Mouse (Mus musculus) forebrain, embryonic 14.5 days (tissue): ENCODE measurements around the gene Aqp7. TPM values are rescaled to one million over a fixed set of nuclear protein-coding genes. Genes with fewer than 3 reads are reported as not detected.

Experiments
- ATAC-seq: fragments of 200-750 bp; cut with Nextera tagmentation; 2 replicates; pipeline ENCODE4 v1.8.0; 2017; ENCODE audit warnings: mild to moderate bottlenecking, moderate library complexity
- DNase-seq: peaks from one replicate; pipeline ENCODE4 v3.0.0-alpha.2; 2015; ENCODE audit warnings: low spot score
- H3K27ac ChIP-seq: fragments of 300-500 bp; sonication (generic); 2 replicates; pipeline ENCODE4 v1.5.1; 2014; ENCODE audit warnings: low read depth, mild to moderate bottlenecking, control low read depth, low read length, moderate library complexity
- H3K27me3 ChIP-seq: fragments of 300-500 bp; sonication (generic); replicated peaks from 2 replicates; pipeline ENCODE4 v1.6.1; 2014; ENCODE audit warnings: low read length, control low read depth, mixed read lengths; ENCODE audit not compliant: control insufficient read depth, insufficient read depth
- H3K36me3 ChIP-seq: fragments of 300-500 bp; sonication (generic); 2 replicates; pipeline ENCODE4 v1.6.1; 2014; ENCODE audit warnings: low read length, control low read depth; ENCODE audit not compliant: control insufficient read depth, insufficient read depth
- H3K4me1 ChIP-seq: fragments of 300-500 bp; sonication (generic); 2 replicates; pipeline ENCODE4 v1.6.1; 2014; ENCODE audit warnings: antibody characterized with exemption, low read length, control low read depth; ENCODE audit not compliant: control insufficient read depth, insufficient read depth
- H3K4me2 ChIP-seq: fragments of 300-500 bp; sonication (generic); 2 replicates; pipeline ENCODE4 v1.6.1; 2014; ENCODE audit warnings: mild to moderate bottlenecking, control low read depth, low read length
- H3K4me3 ChIP-seq: fragments of 300-500 bp; sonication (generic); 2 replicates; pipeline ENCODE4 v1.5.1; 2014; ENCODE audit warnings: low read depth, low read length, control low read depth
- H3K9ac ChIP-seq: fragments of 300-500 bp; sonication (generic); 2 replicates; pipeline ENCODE4 v1.6.1; 2014; ENCODE audit warnings: mild to moderate bottlenecking, low read length, control low read depth, moderate library complexity
- H3K9me3 ChIP-seq: fragments of 300-500 bp; sonication (generic); replicated peaks from 2 replicates; pipeline ENCODE4 v1.6.1; 2016; ENCODE audit warnings: low read length, control low read depth, mixed read lengths; ENCODE audit not compliant: control insufficient read depth
- WGBS: fragments of 180-500 bp; shearing (Covaris S2); extraction: QIAGEN DNeasy Blood & Tissue Kit; methylation state at CpG from one replicate; pipeline ENCODE4 v1.1.7; 2014; 5-methylcytosine and 5-hydroxymethylcytosine counted together
- polyA plus RNA-seq: library from polyadenylated mRNA; unstranded; fragments of >200 nt; fragmentation: Nextera tagmentation; extraction: Ambion mirVana; gene quantifications from 2 replicates; pipeline ENCODE4 v1.2.1, GENCODE M21; 2014

The Aqp7 gene
- polyA plus RNA-seq, 1 experiment from 2014 or later, result not detected

DNA sequence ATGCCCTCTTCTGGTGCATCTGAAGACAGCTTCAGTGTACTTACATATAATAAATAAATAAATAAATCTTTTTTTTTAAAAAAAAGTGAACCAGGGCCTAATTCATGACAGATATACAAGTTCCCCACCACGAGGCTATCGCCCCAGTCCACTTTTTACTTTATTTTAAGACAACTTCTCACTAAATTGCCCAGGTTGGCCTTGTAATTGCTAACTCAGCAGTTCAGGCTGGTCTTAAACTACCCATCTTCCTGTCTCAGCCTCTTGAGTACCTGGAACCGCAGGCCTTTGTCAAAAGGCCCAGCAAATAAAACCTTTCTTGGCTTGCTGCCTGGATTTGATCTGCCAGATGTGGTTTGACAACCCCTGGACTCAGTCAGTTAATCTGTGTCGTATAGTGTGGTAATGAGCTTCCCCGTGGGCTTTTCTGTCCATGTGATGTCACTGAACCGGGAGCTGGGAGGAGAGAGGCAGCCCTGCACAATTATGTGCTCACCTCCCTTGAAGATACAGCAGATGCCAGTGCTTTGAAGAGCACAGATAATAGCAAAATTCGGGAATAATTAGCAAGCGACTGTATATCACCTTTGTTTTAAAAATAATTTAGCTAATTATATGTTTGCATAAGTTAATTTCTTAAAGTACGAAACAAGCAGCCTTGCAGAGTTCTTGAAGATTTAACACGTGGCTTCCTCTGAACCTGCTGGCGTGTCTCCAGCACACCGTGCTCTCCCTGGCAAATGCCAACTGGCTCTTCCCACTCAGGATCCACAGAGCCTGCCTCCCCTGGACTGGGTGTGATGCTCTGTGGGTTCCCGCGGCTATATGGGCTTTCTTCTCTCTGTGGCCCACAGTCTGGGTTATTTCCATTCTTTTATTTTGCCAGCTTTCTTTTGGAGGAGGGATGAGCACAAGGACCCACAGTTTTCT lies 23.8 kb upstream of the Aqp7 start:
- ATAC-seq (no peak), DNase-seq (no peak)
- Histone ChIP-seq H3K4me1 (no peaks in the 10 kb centered on the region), H3K27me3 (no peaks in the 10 kb centered on the region), H3K27ac (no peak overlapping the region), H3K4me3 (no peak overlapping the region), H3K9me3 (no peaks in the 10 kb centered on the region), H3K9ac (no peak overlapping the region), H3K36me3 (no peaks in the 10 kb centered on the region), H3K4me2 (no peak overlapping the region)
- WGBS, result 55% methylated on average over 14 of the region's 14 CpGs

- Histone ChIP-seq H3K27me3 (no peaks in the 10 kb centered on the region), H3K4me2 (no peak overlapping the region), H3K4me1 (no peaks in the 10 kb centered on the region), H3K36me3 (no peaks in the 10 kb centered on the region), H3K9ac (no peak overlapping the region), H3K4me3 (no peak overlapping the region), H3K27ac (no peak overlapping the region), H3K9me3 (no peaks in the 10 kb centered on the region)
- ATAC-seq (no peak), DNase-seq (no peak)
- 90% methylated on average over 4 of the region's 4 CpGs for WGBS
Measured at GRCm38 (mm10) chr4:41065196-41065595, 17.3 kb upstream of the Aqp7 start.

- no peak for ATAC-seq
Measured at GRCm38 (mm10) chr4:41063894-41064673, 16.1 kb upstream of the Aqp7 start.

GRCm38 (mm10) chr4:41063351-41063750 lies 15.4 kb upstream of the Aqp7 start:
- H3K27me3 ChIP-seq, result no peaks in the 10 kb centered on the region
- DNase-seq (no peak), ATAC-seq (no peak)
- no peak overlapping the region for H3K9ac ChIP-seq
- H3K27ac ChIP-seq, result no peak overlapping the region
- H3K4me2 ChIP-seq, result no peak overlapping the region
- H3K36me3 ChIP-seq, result no peaks in the 10 kb centered on the region
- no peak overlapping the region for H3K4me3 ChIP-seq
- H3K4me1 ChIP-seq, result no peaks in the 10 kb centered on the region
- 58% methylated on average over 3 of the region's 3 CpGs for WGBS
- no peaks in the 10 kb centered on the region for H3K9me3 ChIP-seq

More at GRCm38 (mm10) chr4:41063894-41064673, 16.1 kb upstream of the Aqp7 start:
- peak; percentile 27 for DNase-seq
- Histone ChIP-seq H3K27me3 (no peaks in the 10 kb centered on the region), H3K27ac (no peak overlapping the region), H3K9ac (no peak overlapping the region), H3K4me1 (no peaks in the 10 kb centered on the region), H3K36me3 (no peaks in the 10 kb centered on the region), H3K4me2 (no peak overlapping the region), H3K9me3 (no peaks in the 10 kb centered on the region), H3K4me3 (no peak overlapping the region)
- WGBS, result 22% methylated on average over 16 of the region's 16 CpGs

GRCm38 (mm10) chr4:41057361-41057760 lies 9.4 kb upstream of the Aqp7 start:
- H3K27ac ChIP-seq, result no peak overlapping the region
- no peaks in the 10 kb centered on the region for H3K27me3 ChIP-seq
- no peaks in the 10 kb centered on the region for H3K4me1 ChIP-seq
- ATAC-seq (no peak), DNase-seq (no peak)
- H3K9ac ChIP-seq, result no peak overlapping the region
- H3K4me3 ChIP-seq, result no peak overlapping the region
- 60% methylated on average over 9 of the region's 9 CpGs for WGBS
- H3K4me2 ChIP-seq, result no peak overlapping the region
- no peaks in the 10 kb centered on the region for H3K36me3 ChIP-seq
- H3K9me3 ChIP-seq, result no peaks in the 10 kb centered on the region

DNA sequence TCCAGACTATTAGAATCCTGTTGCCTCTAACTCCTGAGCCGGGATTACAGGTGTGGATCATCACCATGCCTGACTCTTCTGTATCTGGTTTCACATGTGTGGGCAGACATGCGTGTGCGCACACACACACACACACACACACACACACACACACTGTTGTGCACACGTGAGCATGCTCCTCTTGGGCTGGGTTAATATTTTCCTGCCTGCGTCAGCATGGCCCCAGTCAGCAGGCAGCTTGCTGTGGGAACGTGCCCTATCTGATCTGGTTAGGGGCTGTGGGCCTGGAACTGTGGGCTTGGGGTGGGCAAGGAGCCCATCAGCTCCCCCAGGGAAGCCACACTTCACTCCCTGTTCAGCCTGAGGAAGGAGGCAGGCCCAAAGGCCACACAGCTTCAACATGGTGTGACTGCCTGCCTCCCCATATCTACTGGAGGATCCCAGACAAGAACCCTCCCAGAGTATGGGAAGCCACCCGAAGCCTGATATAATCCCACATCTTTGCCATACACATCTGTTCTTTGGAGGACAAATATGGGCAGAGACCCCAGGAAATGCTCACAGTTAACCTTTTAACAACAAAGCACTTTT lies 8.9 kb upstream of the Aqp7 start:
- Histone ChIP-seq H3K9me3 (no peaks in the 10 kb centered on the region), H3K27me3 (no peaks in the 10 kb centered on the region), H3K4me1 (no peaks in the 10 kb centered on the region), H3K9ac (no peak overlapping the region), H3K4me2 (no peak overlapping the region), H3K36me3 (no peaks in the 10 kb centered on the region), H3K27ac (no peak overlapping the region), H3K4me3 (no peak overlapping the region)
- WGBS, result 67% methylated on average over 7 of the region's 7 CpGs
- ATAC-seq, result no peak
- DNase-seq, result no peak

- H3K4me3 ChIP-seq, result no peak overlapping the region
- H3K9me3 ChIP-seq, result no peaks in the 10 kb centered on the region
- no peak for DNase-seq
- ATAC-seq, result no peak
- WGBS, result 29% methylated on average over 1 of the region's 1 CpGs
- no peak overlapping the region for H3K4me2 ChIP-seq
- no peak overlapping the region for H3K9ac ChIP-seq
- no peaks in the 10 kb centered on the region for H3K4me1 ChIP-seq
- no peak overlapping the region for H3K27ac ChIP-seq
- H3K36me3 ChIP-seq, result no peaks in the 10 kb centered on the region
- H3K27me3 ChIP-seq, result no peaks in the 10 kb centered on the region
Measured at GRCm38 (mm10) chr4:41056253-41056652, 8.3 kb upstream of the Aqp7 start.

DNA sequence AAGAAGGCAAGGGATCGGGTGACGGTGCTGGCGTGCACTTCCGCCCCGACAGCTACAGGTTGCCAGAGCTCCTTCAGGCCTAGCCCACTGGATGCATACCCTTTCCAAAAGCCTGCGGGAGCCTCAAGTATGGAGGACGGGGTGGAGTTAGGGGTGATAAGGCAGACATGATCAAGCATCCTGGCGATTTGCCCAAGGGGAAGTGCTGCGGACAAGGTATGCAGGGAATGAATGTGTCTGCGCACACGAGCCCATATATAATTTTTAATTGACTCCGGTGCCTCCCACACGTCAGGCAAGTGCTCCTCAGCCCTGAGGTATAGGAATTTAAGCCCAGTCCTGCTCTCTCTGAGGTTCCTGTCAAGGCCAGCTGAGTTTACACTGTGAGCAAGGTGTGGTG lies 7.2 kb upstream of the Aqp7 start:
- ATAC-seq (no peak), DNase-seq (no peak)
- H3K4me2 ChIP-seq, result no peak overlapping the region
- no peak overlapping the region for H3K27ac ChIP-seq
- no peaks in the 10 kb centered on the region for H3K4me1 ChIP-seq
- no peak overlapping the region for H3K4me3 ChIP-seq
- H3K36me3 ChIP-seq, result no peaks in the 10 kb centered on the region
- no peaks in the 10 kb centered on the region for H3K27me3 ChIP-seq
- H3K9me3 ChIP-seq, result no peaks in the 10 kb centered on the region
- no peak overlapping the region for H3K9ac ChIP-seq
- WGBS, result 85% methylated on average over 13 of the region's 13 CpGs
